Mouse (Mus musculus): ENCODE measurements at regions not wholly inside any gene's neighbourhood (a gene's known extent, or its start where the extent isn't known, plus 50 kb on each side); places are given as distances from the start of the nearest gene placed in this dataset.

- Histone ChIP-seq H3K4me2 (ENCODE audit: low read length) (no peak overlapping the region), H3K36me3 (ENCODE audit: control insufficient read depth, insufficient read depth, low read length) (no peaks in the 10 kb centered on the region), H3K27ac (ENCODE audit: low read depth, low read length) (no peak overlapping the region), H3K27me3 (replicated peaks; ENCODE audit: control insufficient read depth, insufficient read depth, low read length) (0 out of 2 replicates have a peak, but pooled peaks cover 3% of the 10 kb centered on the region), H3K9me3 (ENCODE audit: control insufficient read depth, low read length) (no peaks in the 10 kb centered on the region), H3K4me3 (ENCODE audit: low read length) (no peak overlapping the region), H3K9ac (ENCODE audit: low read depth, low read length) (no peak overlapping the region), H3K4me1 (ENCODE audit: control insufficient read depth, insufficient read depth, low read depth, low read length) (no peaks in the 10 kb centered on the region)
- 31% methylated on average over 5 of the region's 5 CpGs for WGBS
- no peak for ATAC-seq
Observed at GRCm38 (mm10) chrX:57923836-57924235, 98.7 kb upstream of the Zic3 start.

- Histone ChIP-seq H3K4me1 (ENCODE audit: control insufficient read depth, insufficient read depth, low read depth, low read length) (no peaks in the 10 kb centered on the region), H3K9me3 (ENCODE audit: control insufficient read depth, low read length) (no peaks in the 10 kb centered on the region), H3K4me2 (ENCODE audit: low read length) (no peak overlapping the region), H3K9ac (ENCODE audit: low read depth, low read length) (no peak overlapping the region), H3K27me3 (replicated peaks; ENCODE audit: control insufficient read depth, insufficient read depth, low read length) (no peaks in the 10 kb centered on the region), H3K27ac (ENCODE audit: low read depth, low read length) (no peak overlapping the region), H3K4me3 (ENCODE audit: low read length) (no peak overlapping the region), H3K36me3 (ENCODE audit: control insufficient read depth, insufficient read depth, low read length) (no peaks in the 10 kb centered on the region)
- 60% methylated on average over 3 of the region's 3 CpGs for WGBS
- ATAC-seq = no peak
Observed at GRCm38 (mm10) chrX:57935621-57936020, 86.9 kb upstream of the Zic3 start.

- Histone ChIP-seq H3K4me1 (ENCODE audit: control insufficient read depth, insufficient read depth, low read depth, low read length) (no peaks in the 10 kb centered on the region), H3K27ac (ENCODE audit: low read depth, low read length) (no peak overlapping the region), H3K27me3 (replicated peaks; ENCODE audit: control insufficient read depth, insufficient read depth, low read length) (no peaks in the 10 kb centered on the region), H3K4me3 (ENCODE audit: low read length) (no peak overlapping the region), H3K36me3 (ENCODE audit: control insufficient read depth, insufficient read depth, low read length) (no peaks in the 10 kb centered on the region), H3K9me3 (ENCODE audit: control insufficient read depth, low read length) (no peaks in the 10 kb centered on the region), H3K9ac (ENCODE audit: low read depth, low read length) (no peak overlapping the region), H3K4me2 (ENCODE audit: low read length) (no peak overlapping the region)
- ATAC-seq = 0 out of 2 replicates have a peak, but pooled peaks have one; percentile 34
- 36% methylated on average over 6 of the region's 6 CpGs for WGBS
Observed at GRCm38 (mm10) chrX:57938248-57938836, 84.2 kb upstream of the Zic3 start.

- H3K36me3 ChIP-seq (ENCODE audit: control insufficient read depth, insufficient read depth, low read length) = no peaks in the 10 kb centered on the region
- no peaks in the 10 kb centered on the region for H3K4me1 ChIP-seq (ENCODE audit: control insufficient read depth, insufficient read depth, low read depth, low read length)
- H3K27me3 ChIP-seq (replicated peaks; ENCODE audit: control insufficient read depth, insufficient read depth, low read length) = no peaks in the 10 kb centered on the region
- no peak for ATAC-seq
- H3K27ac ChIP-seq (ENCODE audit: low read depth, low read length) = no peak overlapping the region
- H3K9me3 ChIP-seq (ENCODE audit: control insufficient read depth, low read length) = no peaks in the 10 kb centered on the region
- no peak overlapping the region for H3K9ac ChIP-seq (ENCODE audit: low read depth, low read length)
- WGBS = 39% methylated on average over 2 of the region's 2 CpGs
- H3K4me3 ChIP-seq (ENCODE audit: low read length) = no peak overlapping the region
- H3K4me2 ChIP-seq (ENCODE audit: low read length) = no peak overlapping the region
Observed at GRCm38 (mm10) chrX:57950896-57951295, 71.6 kb upstream of the Zic3 start.

GRCm38 (mm10) chrX:57951301-57951700 is 71.2 kb upstream of the Zic3 start:
- Histone ChIP-seq H3K27ac (ENCODE audit: low read depth, low read length) (no peak overlapping the region), H3K9ac (ENCODE audit: low read depth, low read length) (no peak overlapping the region), H3K27me3 (replicated peaks; ENCODE audit: control insufficient read depth, insufficient read depth, low read length) (no peaks in the 10 kb centered on the region), H3K4me2 (ENCODE audit: low read length) (no peak overlapping the region), H3K4me3 (ENCODE audit: low read length) (no peak overlapping the region), H3K4me1 (ENCODE audit: control insufficient read depth, insufficient read depth, low read depth, low read length) (no peaks in the 10 kb centered on the region), H3K9me3 (ENCODE audit: control insufficient read depth, low read length) (no peaks in the 10 kb centered on the region), H3K36me3 (ENCODE audit: control insufficient read depth, insufficient read depth, low read length) (no peaks in the 10 kb centered on the region)
- 41% methylated on average over 3 of the region's 3 CpGs for WGBS
- ATAC-seq = no peak

- 36% methylated on average over 3 of the region's 3 CpGs for WGBS
- ATAC-seq = no peak
- no peak overlapping the region for H3K4me3 ChIP-seq (ENCODE audit: low read length)
Observed at GRCm38 (mm10) chrX:57954594-57955185, 67.8 kb upstream of the Zic3 start.

More at GRCm38 (mm10) chrX:57954594-57955185, 67.8 kb upstream of the Zic3 start:
- no peaks in the 10 kb centered on the region for H3K27me3 ChIP-seq (replicated peaks; ENCODE audit: control insufficient read depth, insufficient read depth, low read length)
- no peak overlapping the region for H3K4me2 ChIP-seq (ENCODE audit: low read length)
- H3K36me3 ChIP-seq (ENCODE audit: control insufficient read depth, insufficient read depth, low read length) = no peaks in the 10 kb centered on the region
- no peak overlapping the region for H3K27ac ChIP-seq (ENCODE audit: low read depth, low read length)
- no peaks in the 10 kb centered on the region for H3K4me1 ChIP-seq (ENCODE audit: control insufficient read depth, insufficient read depth, low read depth, low read length)
- H3K9ac ChIP-seq (ENCODE audit: low read depth, low read length) = no peak overlapping the region
- H3K9me3 ChIP-seq (ENCODE audit: control insufficient read depth, low read length) = no peaks in the 10 kb centered on the region

Measured in hindbrain, embryonic 16.5 days (tissue).